Mouse (Mus musculus): Measurements from ENCODE around the gene Teddm3. TPM values are rescaled to one million over a fixed set of nuclear protein-coding genes. Genes with fewer than 3 reads are reported as not detected.
A peak's percentile ranks its signal among the peaks of the same experiment; 100 is the strongest.
"Not testable (repeated sequence)": the region's sequence is repeated elsewhere in the genome, so short reads cannot be mapped to it uniquely, and the experiment has no call there.

Teddm3 gene
- total RNA-seq, 1 experiment from 2014 or later = not detected

DNA sequence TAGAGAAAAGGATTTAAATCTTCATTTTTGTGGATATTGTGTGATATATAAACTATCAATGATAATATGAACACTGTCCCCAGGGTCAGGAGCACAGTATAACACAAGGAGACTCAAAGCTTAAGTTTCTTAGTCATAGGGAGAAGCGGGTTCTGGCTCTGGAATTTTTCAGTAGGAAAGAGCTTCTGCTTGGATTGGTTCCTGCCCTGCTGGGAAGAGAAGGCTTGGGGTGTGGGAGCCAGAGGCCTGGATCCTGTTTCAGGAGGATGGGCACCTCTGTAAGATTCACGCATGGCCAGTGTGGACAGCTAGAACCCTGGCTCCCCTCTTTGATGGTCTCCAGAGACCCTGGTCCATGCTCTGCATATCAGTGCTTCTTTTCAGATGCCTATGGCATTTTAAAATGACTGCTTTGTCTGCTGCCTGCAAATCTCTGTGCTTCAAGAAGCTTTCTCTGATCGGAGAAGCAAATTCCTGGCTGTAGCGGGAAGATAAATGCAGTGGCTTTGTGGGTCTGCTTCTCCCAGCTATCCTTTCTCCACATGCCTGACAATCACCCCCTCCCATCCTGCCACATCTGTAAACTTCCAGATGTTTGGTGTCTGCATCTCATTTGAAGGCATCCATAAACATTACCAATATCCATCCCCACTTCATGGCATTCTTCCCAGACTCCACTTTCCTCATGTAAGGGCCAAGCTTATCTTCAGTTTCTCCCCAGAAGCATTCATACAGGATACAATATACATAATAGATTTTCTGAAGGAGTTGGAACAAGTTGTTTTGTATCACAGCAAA lies 2.0 kb downstream of the Teddm3 start:
- no peak for ATAC-seq (replicated peaks; ENCODE audit: low read depth, poor library complexity, severe bottlenecking)

DNA sequence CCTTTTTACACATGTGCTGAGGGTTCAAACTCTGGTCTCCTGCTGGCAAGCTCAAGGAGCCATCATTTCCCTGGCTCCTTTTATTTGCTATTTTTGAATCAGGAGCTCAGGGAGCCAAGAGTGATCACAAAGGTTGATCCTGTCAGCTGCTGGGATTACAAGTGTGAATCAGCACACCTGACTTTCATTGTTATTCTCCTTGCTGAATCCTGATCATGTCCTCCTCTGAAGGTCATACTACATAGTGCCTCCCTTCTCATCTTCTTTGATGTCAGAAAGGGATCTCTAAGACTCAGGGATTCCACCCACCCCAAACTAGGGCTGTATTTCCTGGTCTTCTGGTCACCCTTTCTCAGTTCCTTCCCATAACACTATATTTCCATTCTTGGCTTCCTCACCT lies 3.9 kb downstream of the Teddm3 start:
- ATAC-seq (replicated peaks; ENCODE audit: low read depth, poor library complexity, severe bottlenecking) = no peak

DNA sequence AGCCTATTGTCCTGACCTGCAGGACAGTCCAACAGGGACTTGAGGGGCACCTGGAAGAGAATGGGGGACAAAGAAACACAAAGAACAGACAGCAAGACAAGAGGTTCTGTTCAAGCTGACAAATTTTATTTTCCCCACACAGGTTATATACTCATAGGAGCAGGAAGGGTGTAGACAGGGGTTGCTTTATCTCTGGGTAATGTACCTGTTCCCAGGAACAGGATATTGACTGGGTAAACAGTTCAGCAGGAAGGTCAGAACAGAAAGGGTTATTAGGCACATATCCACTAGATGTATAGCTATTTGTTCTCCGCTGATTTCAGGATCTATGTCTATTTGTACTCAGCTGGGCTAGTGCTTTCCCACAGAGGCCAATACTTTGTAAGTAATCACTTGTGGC lies 5.3 kb downstream of the Teddm3 start:
- ATAC-seq (replicated peaks; ENCODE audit: low read depth, poor library complexity, severe bottlenecking) = not testable (repeated sequence)

DNA sequence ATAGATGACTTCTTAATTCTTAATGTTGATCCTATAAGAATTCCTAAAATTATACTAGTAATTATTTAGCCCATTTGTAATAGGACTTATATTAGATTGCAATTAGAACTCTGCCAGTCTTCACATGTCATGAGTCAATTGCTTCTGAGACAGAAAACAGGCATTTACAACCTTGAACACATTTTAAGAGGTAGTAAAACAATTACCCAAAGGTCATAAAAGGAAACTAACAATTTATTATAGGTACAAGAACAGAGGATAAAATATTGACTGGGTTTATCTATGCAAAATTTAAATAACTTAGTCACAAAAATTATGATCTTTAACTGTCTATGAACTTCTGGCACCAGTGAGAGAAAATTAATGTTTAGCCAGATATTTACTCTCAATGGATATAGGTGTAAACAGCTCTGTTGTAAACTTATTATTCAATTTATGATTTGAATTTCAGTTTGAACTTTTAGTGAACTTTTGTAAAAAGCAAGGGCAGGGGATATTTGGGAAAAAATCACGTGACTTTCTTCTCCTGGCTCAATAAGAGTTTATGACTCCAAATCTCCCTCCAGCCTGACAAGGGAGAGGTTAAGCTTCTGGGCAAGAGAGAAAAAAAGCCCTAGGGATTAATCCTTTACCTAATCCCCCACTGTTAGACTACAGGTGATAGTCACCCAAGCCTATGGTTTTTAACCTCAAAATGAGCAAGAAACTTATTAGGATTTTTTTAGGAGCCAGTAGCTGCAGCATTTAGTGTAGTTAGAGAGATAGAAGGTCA lies 17.3 kb downstream of the Teddm3 start:
- no peak for ATAC-seq (replicated peaks; ENCODE audit: low read depth, poor library complexity, severe bottlenecking)

DNA sequence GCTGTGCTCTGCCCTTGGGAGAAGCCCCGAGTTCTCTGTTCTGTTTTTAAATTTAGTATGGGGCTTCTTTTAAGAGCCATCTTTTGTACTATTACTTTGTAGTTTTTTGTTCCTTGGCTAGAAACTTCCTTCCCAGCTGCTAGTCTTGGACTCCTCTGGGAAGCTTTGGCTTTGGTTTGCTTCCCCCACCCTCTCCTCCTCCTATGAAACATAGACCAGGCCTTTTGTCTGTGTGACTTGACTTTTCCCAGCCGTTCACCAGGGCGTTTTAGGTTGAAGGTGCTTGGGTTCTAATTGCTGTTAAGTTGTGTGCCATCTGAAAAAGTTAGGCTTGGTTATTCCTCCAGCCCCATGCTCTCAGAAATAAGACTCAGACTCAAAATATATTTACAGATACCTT lies 26.1 kb downstream of the Teddm3 start:
- ATAC-seq (replicated peaks; ENCODE audit: low read depth, poor library complexity, severe bottlenecking) = not testable (repeated sequence)

DNA sequence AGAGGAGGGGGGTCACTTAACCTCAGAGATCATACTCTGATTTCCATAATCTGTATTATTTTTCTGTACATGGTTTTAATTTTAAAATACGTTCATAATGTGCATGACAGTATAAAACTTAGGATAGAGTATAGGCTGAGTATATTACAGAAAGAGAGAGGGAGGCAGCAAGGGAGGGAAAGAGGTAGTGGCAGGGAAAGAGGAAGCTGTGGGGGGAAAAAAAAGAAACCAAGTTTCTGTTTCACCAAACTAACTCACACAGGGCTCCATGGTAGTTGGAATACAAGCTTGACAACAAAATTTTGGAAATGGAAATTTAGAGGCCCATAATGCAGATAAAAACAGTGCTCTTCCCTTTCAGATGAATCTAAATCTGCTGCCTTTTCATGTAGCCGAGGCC lies 31.0 kb downstream of the Teddm3 start:
- ATAC-seq (replicated peaks; ENCODE audit: low read depth, poor library complexity, severe bottlenecking) = peak; percentile 56; the same call in 1 of the 2 replicates

DNA sequence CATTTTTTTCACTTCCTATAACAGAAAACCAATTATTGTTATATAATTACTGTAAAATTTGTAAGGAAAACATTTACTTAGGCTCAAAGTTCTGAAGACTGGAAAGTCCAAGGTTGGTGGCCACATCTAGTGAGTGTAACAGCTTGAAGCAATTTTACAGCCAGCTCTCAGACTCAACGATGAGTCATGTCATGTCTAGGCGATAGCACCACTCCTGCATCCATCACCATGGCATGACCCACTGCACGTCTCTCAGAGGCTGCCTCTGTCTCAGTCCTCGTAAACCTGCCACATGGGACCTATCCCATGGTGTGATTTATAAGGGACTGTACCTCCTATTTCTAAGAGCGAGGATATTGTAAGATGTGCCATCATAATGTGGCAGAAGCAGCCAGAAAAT lies 37.7 kb downstream of the Teddm3 start:
- no peak for ATAC-seq (replicated peaks; ENCODE audit: low read depth, poor library complexity, severe bottlenecking)

DNA sequence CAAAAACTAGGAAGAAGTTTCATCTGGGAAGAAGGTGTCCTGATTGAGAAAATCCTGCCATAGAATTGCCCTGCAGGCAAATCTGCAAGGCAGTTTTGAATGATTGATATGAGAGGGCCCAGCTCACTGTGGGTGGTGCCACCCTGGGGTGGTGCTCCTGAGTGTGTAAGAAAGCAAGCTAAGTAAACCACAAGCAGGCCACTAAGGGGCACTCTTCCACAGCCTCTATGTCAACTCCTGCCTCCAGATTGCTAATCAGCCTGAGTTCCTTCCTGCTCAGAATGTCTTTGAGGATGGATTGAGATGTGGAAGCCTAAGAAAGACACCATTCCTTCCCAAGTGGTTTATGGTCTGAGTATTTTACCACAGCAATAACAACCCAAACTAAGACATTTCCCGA lies 44.3 kb downstream of the Teddm3 start:
- peak; percentile 60 for ATAC-seq (replicated peaks; ENCODE audit: low read depth, poor library complexity, severe bottlenecking)

Other genes starting within 250 kb of the Teddm3 start
- gene Ephb3, start 50.8 kb upstream of the Teddm3 start, total RNA-seq (2017) = not detected in 2 replicates

All from common myeloid progenitor, adult 5-6 weeks (primary cell).